Mouse (Mus musculus) liver, adult 2 months (tissue): ENCODE measurements at regions not wholly inside any gene's neighbourhood (a gene's known extent, or its start where the extent isn't known, plus 50 kb on each side); places are given as distances from the start of the nearest gene placed in this dataset.

Experiments used
- DNase-seq: peaks from one replicate; pipeline ENCODE4 v3.0.0-alpha.2; 2011; ENCODE audit warnings: low read depth, low spot score; ENCODE audit errors: extremely low read depth
- H3K27ac ChIP-seq: fragments of 200-500 bp; replicated peaks from 2 replicates; pipeline ENCODE4 v1.5.1; 2012; ENCODE audit warnings: low read depth, mild to moderate bottlenecking, control low read depth, inconsistent platforms, low read length; ENCODE audit not compliant: insufficient read depth
- H3K27me3 ChIP-seq: fragments of 200-500 bp; 2 replicates; pipeline ENCODE4 v1.6.1; 2012; ENCODE audit warnings: mild to moderate bottlenecking, moderate library complexity, low read length, inconsistent platforms; ENCODE audit not compliant: control insufficient read depth, insufficient read depth
- H3K36me3 ChIP-seq: fragments of 200-500 bp; 2 replicates; pipeline ENCODE4 v1.6.1; 2012; ENCODE audit warnings: low read length, inconsistent platforms; ENCODE audit not compliant: control insufficient read depth, insufficient read depth
- H3K4me1 ChIP-seq: fragments of 200-500 bp; 2 replicates; pipeline ENCODE4 v1.6.1; 2011; ENCODE audit warnings: low read length; ENCODE audit not compliant: control insufficient read depth, insufficient read depth
- H3K4me3 ChIP-seq: fragments of 200-500 bp; 2 replicates; pipeline ENCODE4 v1.5.1; 2011; ENCODE audit warnings: low read depth, mild to moderate bottlenecking, control low read depth, low read length, moderate library complexity; ENCODE audit not compliant: insufficient read depth
- H3K79me2 ChIP-seq: fragments of 200-500 bp; 2 replicates; pipeline ENCODE4 v1.6.1; 2012; ENCODE audit warnings: inconsistent platforms, mild to moderate bottlenecking, low read length, moderate library complexity; ENCODE audit not compliant: control insufficient read depth, insufficient read depth
- H3K9ac ChIP-seq: fragments of 200-500 bp; 2 replicates; pipeline ENCODE4 v1.6.1; 2012; ENCODE audit warnings: low read depth, mild to moderate bottlenecking, control low read depth, inconsistent platforms, low read length
- CTCF ChIP-seq: fragments of 200-500 bp; IDR thresholded peaks from 2 replicates; pipeline ENCODE4 v1.5.1; 2011; ENCODE audit warnings: low read depth, low read length, control low read depth
- POLR2A ChIP-seq: fragments of 200-500 bp; IDR thresholded peaks from 2 replicates; pipeline ENCODE4 v1.6.1; 2011; ENCODE audit warnings: low read length, control low read depth; ENCODE audit not compliant: insufficient read depth; ENCODE audit errors: extremely low read depth
- WGBS: fragments of 180-500 bp; shearing (Covaris S2); methylation state at CpG from one replicate; pipeline ENCODE4 v1.1.7; 2018; 5-methylcytosine and 5-hydroxymethylcytosine counted together

DNA sequence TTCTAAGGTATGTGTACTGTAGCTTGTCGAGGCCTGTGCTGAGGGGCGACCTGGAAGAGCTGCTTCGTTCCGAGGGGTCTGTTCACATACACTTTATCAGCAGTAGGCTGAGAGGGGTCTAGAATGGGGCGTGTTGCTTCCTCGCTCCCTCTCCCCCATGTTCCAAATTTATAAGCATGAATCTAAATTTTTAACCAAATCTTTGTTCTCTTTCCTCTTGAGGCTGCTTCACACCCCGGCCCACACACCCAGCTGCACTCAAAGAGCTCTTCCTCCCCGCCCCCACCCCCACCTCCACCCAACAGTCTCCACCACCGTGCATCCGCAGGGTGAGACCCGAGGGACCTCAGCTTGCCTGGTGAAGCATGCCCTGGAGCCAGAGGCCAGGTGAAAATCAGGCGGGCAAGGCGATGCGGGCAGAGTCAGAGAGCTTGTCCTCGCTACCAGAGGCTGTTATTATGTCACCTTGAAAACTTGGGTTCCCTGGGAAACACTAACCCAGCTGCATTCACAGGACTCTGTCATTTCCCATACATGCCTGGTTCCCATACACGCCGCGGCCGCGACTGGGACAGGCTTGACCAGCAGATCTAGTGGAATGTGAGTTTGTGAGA lies 77.1 kb upstream of the Mrps9 start:
- H3K4me1 ChIP-seq: no peaks in the 10 kb centered on the region
- H3K36me3 ChIP-seq: no peaks in the 10 kb centered on the region
- no peak overlapping the region for H3K9ac ChIP-seq
- H3K27me3 ChIP-seq: no peaks in the 10 kb centered on the region
- no peak for DNase-seq
- no peak overlapping the region for H3K4me3 ChIP-seq
- 79% methylated on average over 20 of the region's 20 CpGs for WGBS
- H3K27ac ChIP-seq: no peak overlapping the region
- TF ChIP-seq POLR2A (no peak), CTCF (no peak)
- H3K79me2 ChIP-seq: no peaks in the 10 kb centered on the region

- Histone ChIP-seq H3K79me2 (no peaks in the 10 kb centered on the region), H3K27ac (no peak overlapping the region), H3K27me3 (no peaks in the 10 kb centered on the region), H3K9ac (no peak overlapping the region), H3K4me1 (no peaks in the 10 kb centered on the region), H3K36me3 (no peaks in the 10 kb centered on the region), H3K4me3 (no peak overlapping the region)
- DNase-seq: peak; percentile 12
- whole genome bisulfite sequencing: 76% methylated on average over 7 of the region's 7 CpGs
- no peak for TF ChIP-seq POLR2A
- no peak for TF ChIP-seq CTCF
Observed at GRCm38 (mm10) chr1:42774971-42775892, 75.8 kb upstream of the Mrps9 start.

GRCm38 (mm10) chr1:42775893-42776287 lies 75.1 kb upstream of the Mrps9 start:
- Histone ChIP-seq H3K4me1 (no peaks in the 10 kb centered on the region), H3K4me3 (no peak overlapping the region), H3K27ac (no peak overlapping the region), H3K27me3 (no peaks in the 10 kb centered on the region), H3K9ac (no peak overlapping the region), H3K36me3 (no peaks in the 10 kb centered on the region), H3K79me2 (no peaks in the 10 kb centered on the region)
- no peak for DNase-seq
- TF ChIP-seq CTCF (no peak), POLR2A (no peak)
- 84% methylated on average over 2 of the region's 2 CpGs for WGBS

DNA sequence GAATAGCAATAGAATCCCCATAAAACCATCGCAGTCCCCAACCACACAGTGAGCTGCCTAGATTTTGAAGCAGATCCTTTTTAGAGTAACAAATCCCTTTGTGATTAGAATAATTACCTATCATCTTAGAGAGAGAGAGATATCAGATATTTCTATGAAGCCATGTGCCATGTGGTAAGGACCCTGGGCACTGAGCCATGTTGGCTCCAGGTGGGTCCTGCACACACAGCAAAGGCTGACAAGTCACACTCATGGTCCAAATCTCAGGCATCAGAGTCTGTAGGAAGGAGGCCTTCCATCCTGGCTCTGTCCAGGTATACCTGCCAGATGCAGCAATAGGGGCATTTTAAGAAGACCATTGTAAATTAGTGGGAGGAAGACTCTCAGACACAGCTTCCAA lies 73.6 kb upstream of the Mrps9 start:
- DNase-seq: no peak
- H3K27me3 ChIP-seq: no peaks in the 10 kb centered on the region
- 94% methylated on average over 1 of the region's 1 CpGs for WGBS
- TF ChIP-seq POLR2A (no peak), CTCF (no peak)
- no peak overlapping the region for H3K9ac ChIP-seq
- no peak overlapping the region for H3K4me3 ChIP-seq
- no peaks in the 10 kb centered on the region for H3K4me1 ChIP-seq
- no peak overlapping the region for H3K27ac ChIP-seq
- no peaks in the 10 kb centered on the region for H3K79me2 ChIP-seq
- no peaks in the 10 kb centered on the region for H3K36me3 ChIP-seq

DNA sequence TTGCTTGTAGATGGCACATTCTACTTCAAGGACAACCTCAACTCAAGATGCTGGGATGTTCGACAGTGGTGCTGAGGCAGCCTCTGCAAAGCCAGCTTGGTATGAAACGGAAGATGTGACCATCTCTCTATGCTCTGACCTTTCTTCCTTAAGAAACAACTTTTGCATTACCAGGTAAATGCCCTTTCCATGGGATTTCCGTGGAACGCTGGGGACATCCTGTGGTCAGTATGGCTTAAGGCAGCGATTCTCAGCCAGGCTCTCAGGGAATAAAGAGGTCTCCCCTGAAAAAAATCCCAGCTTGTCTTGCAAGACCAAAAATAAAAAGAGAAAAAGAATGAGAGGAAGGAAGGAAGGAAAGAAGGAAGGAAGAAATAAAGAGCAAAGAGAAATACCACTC lies 71.3 kb upstream of the Mrps9 start:
- WGBS: 38% methylated on average over 5 of the region's 5 CpGs
- no peak overlapping the region for H3K27ac ChIP-seq
- H3K27me3 ChIP-seq: no peaks in the 10 kb centered on the region
- H3K4me3 ChIP-seq: no peak overlapping the region
- H3K4me1 ChIP-seq: no peaks in the 10 kb centered on the region
- H3K36me3 ChIP-seq: no peaks in the 10 kb centered on the region
- no peaks in the 10 kb centered on the region for H3K79me2 ChIP-seq
- no peak for TF ChIP-seq POLR2A
- TF ChIP-seq CTCF: peak; percentile 50
- no peak overlapping the region for H3K9ac ChIP-seq
- DNase-seq: peak; percentile 5

DNA sequence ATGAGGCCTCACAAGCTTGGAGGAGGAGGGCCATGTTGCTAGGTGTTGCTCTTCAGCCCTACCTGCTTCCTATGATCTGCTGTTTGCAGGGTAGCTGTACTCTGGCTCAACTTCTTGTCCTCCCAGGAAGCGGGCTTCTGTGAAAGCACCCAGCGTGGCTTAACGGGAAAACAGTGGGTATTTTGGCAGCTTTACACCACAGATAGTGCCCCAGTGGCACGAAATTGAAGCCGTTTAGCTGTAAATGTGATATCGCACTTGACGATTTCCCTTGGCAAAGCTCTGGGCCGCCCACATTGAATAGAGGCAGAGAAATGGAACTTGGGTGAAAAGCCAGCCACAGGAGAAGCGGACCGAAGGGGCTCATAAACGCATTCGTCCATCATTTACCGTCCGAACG lies 70.8 kb upstream of the Mrps9 start:
- DNase-seq: no peak
- H3K27me3 ChIP-seq: no peaks in the 10 kb centered on the region
- H3K9ac ChIP-seq: no peak overlapping the region
- H3K79me2 ChIP-seq: no peaks in the 10 kb centered on the region
- no peak overlapping the region for H3K27ac ChIP-seq
- H3K4me1 ChIP-seq: no peaks in the 10 kb centered on the region
- H3K36me3 ChIP-seq: no peaks in the 10 kb centered on the region
- no peak overlapping the region for H3K4me3 ChIP-seq
- WGBS: 77% methylated on average over 15 of the region's 15 CpGs
- TF ChIP-seq POLR2A: no peak
- TF ChIP-seq CTCF: no peak
